Mouse (Mus musculus) heart, embryonic 15.5 days (tissue): ENCODE measurements around the gene Vmn2r80. TPM values are rescaled to one million over a fixed set of nuclear protein-coding genes. Genes with fewer than 3 reads are reported as not detected.
"Not testable (repeated sequence)": the region's sequence is repeated elsewhere in the genome, so short reads cannot be mapped to it uniquely, and the experiment has no call there.

ENCODE experiments used
- ATAC-seq: fragments of 200-750 bp; cut with Nextera tagmentation; replicated peaks from 2 replicates; pipeline ENCODE4 v1.8.0; 2017; ENCODE audit warnings: low read depth, moderate TSS enrichment; ENCODE audit not compliant: insufficient number of reproducible peaks, insufficient read depth, low FRiP score
- H3K27ac ChIP-seq: fragments of 300-500 bp; sonication (generic); 2 replicates; pipeline ENCODE4 v1.5.1; 2015; ENCODE audit warnings: mild to moderate bottlenecking, inconsistent platforms
- H3K27me3 ChIP-seq: fragments of 300-500 bp; sonication (generic); 2 replicates; pipeline ENCODE4 v1.6.1; 2015; ENCODE audit warnings: inconsistent platforms
- H3K36me3 ChIP-seq: fragments of 300-500 bp; sonication (generic); 2 replicates; pipeline ENCODE4 v1.6.1; 2015; ENCODE audit warnings: mild to moderate bottlenecking, inconsistent platforms
- H3K4me1 ChIP-seq: fragments of 300-500 bp; sonication (generic); replicated peaks from 2 replicates; pipeline ENCODE4 v1.6.1; 2015; ENCODE audit warnings: inconsistent platforms
- H3K4me2 ChIP-seq: fragments of 300-500 bp; sonication (generic); 2 replicates; pipeline ENCODE4 v1.6.1; 2015; ENCODE audit warnings: inconsistent platforms, mild to moderate bottlenecking, moderate library complexity
- H3K4me3 ChIP-seq: fragments of 300-500 bp; sonication (generic); 2 replicates; pipeline ENCODE4 v1.5.1; 2015; ENCODE audit warnings: mild to moderate bottlenecking, inconsistent platforms
- H3K9ac ChIP-seq: fragments of 300-500 bp; sonication (generic); 2 replicates; pipeline ENCODE4 v1.6.1; 2015; ENCODE audit warnings: mild to moderate bottlenecking, inconsistent platforms
- H3K9me3 ChIP-seq: fragments of 300-500 bp; sonication (generic); replicated peaks from 2 replicates; pipeline ENCODE4 v1.6.1; 2016; ENCODE audit warnings: inconsistent platforms
- WGBS: fragments of 180-500 bp; shearing (Covaris S2); methylation state at CpG from one replicate; pipeline ENCODE4 v1.1.7; 2015; ENCODE audit warnings: mixed read lengths; 5-methylcytosine and 5-hydroxymethylcytosine counted together
- polyA plus RNA-seq: library from polyadenylated mRNA; unstranded; fragments of >200 nt; fragmentation: Nextera tagmentation; extraction: Ambion mirVana; gene quantifications from 2 replicates; pipeline ENCODE4 v1.2.1, GENCODE M21; 2015

Vmn2r80 gene
- polyA plus RNA-seq = not detected in 2 replicates

DNA sequence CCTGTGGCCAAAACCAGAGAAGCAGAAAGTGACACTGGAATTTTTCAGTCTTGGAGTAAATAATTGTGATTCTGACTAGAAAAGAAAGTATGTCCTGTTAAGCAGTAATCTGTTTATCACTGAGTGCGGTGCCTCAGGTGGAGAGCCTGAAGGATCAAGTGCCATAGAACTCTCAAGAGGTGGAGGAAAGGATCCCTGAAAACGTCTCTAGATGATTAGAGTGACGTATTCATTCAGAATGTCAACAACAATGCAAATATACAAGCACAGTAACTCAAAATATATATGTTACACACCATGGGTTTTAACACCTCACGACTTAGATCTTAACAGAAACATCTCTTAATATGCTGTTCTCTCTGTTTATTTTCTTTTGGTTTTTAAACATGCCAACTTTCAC, at the start of gene Vmn2r80:
TSS of gene Vmn2r80 (plus strand) at position 301 of the 400 bp plus-strand sequence.
- H3K9ac ChIP-seq, H3K27me3 ChIP-seq, H3K9me3 ChIP-seq, H3K4me1 ChIP-seq, H3K4me3 ChIP-seq, ATAC-seq, H3K36me3 ChIP-seq, H3K27ac ChIP-seq, H3K4me2 ChIP-seq: not testable (repeated sequence)
- 64% methylated on average over 4 of the region's 4 CpGs for WGBS

DNA sequence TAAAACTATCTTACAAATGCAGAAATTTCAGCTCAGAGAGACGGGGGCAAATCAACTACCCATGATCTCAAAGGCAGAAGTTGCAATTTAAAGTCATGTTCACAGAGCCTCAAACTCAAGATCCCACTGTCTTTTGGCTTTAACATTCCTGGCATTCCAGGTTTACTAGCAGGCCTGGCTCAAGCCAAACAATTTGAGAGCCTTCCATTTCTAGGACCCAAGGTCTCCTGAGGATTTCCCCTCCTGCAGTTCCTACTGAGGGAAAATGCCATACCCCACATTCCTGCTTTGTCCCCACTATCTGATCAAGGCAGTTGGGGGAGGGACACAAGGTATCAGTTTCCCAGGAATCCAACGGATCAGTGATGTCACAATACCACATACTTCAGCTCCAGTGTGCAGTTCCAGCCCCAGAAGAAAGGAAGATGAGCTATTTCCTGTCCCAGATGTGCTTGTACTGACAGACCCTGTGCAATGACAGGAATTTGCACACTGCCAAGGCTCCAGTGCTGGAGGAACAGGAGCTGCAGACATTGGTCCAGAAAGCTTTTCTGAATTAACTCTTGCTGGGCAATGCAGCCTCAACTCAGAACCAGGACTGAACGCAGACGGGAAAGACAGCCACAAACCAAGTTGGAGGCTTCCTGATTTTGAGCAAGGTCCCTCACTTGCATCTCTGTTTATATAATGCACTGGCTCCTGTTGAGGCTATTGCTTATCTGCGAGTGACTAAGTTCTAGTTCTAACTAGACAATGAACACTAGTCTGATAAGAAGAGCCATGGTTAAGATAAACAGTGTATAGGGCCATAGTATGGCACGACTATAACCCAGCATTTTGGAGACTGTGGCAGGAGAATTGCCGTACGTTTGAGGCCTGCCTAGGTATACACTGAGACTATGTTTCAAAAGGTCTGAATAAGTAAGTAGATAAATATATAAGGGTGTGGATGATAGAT, 42.0 kb upstream of the Vmn2r80 start:
- ATAC-seq = no peak
- H3K27ac ChIP-seq = peak overlapping the region; percentile 25
- no peaks in the 10 kb centered on the region for H3K27me3 ChIP-seq
- no peak overlapping the region for H3K4me3 ChIP-seq
- no peaks in the 10 kb centered on the region for H3K36me3 ChIP-seq
- 31% methylated on average over 8 of the region's 8 CpGs for WGBS
- H3K9me3 ChIP-seq = no peaks in the 10 kb centered on the region
- no peak overlapping the region for H3K4me2 ChIP-seq
- no peak overlapping the region for H3K9ac ChIP-seq
- H3K4me1 ChIP-seq = peaks cover 10% of the 10 kb centered on the region

DNA sequence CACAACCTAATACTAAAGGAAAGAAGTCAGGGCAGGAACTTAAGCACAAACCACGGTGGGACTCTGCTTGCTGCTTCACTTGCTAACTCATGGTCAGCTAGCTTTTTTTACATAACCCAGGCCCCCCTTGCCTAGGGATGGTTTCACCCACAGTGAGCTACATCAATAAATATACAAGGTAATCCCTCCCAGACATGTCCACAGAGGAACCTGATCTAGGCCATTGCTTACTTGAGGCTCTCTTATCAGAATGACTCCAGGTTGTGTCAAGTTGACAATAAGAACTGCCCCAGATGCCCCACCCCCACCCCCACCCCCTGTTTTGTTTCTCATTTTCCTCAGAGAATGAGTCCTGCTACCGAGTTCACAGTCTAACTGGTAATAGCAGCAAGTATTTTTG, 41.0 kb upstream of the Vmn2r80 start:
- H3K27me3 ChIP-seq = no peaks in the 10 kb centered on the region
- peaks cover 10% of the 10 kb centered on the region for H3K4me1 ChIP-seq
- H3K4me3 ChIP-seq = no peak overlapping the region
- H3K4me2 ChIP-seq = no peak overlapping the region
- no peak overlapping the region for H3K27ac ChIP-seq
- no peak overlapping the region for H3K9ac ChIP-seq
- ATAC-seq = no peak
- no peaks in the 10 kb centered on the region for H3K9me3 ChIP-seq
- no peaks in the 10 kb centered on the region for H3K36me3 ChIP-seq
- 51% methylated on average over 2 of the region's 2 CpGs for WGBS

DNA sequence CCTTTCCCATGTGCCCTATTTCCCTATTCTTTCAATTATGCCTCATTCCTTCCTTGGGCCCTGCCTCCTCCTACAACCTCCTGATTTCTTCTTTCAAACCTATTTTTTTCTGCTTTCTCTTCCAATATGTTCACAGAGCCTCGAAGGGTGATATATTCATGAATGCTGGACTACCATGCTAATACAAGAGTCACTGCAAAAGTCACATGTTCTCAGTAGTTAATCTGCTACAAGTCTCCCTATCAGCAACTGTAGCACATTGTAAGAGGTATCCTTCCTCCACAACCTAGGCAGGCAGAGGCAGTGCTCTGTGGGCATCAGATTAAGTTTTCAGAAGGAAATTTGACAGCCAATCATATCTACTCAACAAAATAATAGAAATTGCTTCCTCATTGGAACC, 39.4 kb upstream of the Vmn2r80 start:
- H3K4me1 ChIP-seq = peaks cover 10% of the 10 kb centered on the region
- H3K27ac ChIP-seq = no peak overlapping the region
- no peak for ATAC-seq
- H3K36me3 ChIP-seq = no peaks in the 10 kb centered on the region
- H3K4me3 ChIP-seq = no peak overlapping the region
- no peaks in the 10 kb centered on the region for H3K27me3 ChIP-seq
- 78% methylated on average over 1 of the region's 1 CpGs for WGBS
- H3K4me2 ChIP-seq = no peak overlapping the region
- H3K9ac ChIP-seq = no peak overlapping the region
- H3K9me3 ChIP-seq = no peaks in the 10 kb centered on the region

DNA sequence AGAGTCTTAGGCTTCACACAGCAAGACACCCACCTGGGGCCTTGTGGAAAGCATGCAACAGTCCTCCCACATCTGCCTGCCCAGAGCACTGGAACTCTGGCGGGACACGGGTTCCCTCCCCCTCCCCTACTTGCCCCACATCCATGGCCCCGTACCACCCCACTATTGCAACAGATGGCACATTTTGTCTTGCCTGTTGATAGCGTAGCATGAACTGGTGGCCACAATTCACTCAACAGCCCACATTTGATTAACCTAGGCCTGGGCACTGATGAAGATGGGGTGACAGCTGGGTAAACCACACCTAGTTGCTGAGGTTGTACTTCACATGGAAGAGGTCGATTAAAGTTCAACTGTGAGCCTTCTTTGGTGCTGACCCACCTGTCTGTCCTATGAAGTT, 38.1 kb upstream of the Vmn2r80 start:
- Histone ChIP-seq H3K27ac (no peak overlapping the region), H3K4me3 (no peak overlapping the region), H3K36me3 (no peaks in the 10 kb centered on the region), H3K9me3 (no peaks in the 10 kb centered on the region), H3K9ac (no peak overlapping the region), H3K4me1 (peaks cover 10% of the 10 kb centered on the region), H3K4me2 (no peak overlapping the region), H3K27me3 (no peaks in the 10 kb centered on the region)
- no peak for ATAC-seq
- WGBS = 82% methylated on average over 5 of the region's 5 CpGs

DNA sequence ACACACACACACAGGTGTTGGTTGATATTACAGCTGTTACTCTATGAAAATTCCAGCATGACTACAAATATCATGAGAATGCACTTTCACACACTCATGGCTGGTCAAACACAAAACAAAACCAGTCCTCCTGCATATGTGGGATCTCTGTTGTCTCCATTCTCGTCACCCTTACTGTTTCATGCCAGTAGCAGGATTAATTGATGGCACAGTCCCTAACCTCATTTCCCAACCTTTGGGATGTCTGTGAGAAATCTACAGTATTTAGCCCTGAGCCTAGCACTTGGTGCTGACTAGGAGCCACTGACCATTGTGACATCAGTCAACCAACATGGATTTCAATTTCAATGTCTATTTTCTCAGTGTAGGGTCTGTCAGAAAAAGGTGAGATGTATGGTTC, 33.5 kb upstream of the Vmn2r80 start:
- Histone ChIP-seq H3K4me1 (peaks cover 4% of the 10 kb centered on the region), H3K27ac (no peak overlapping the region), H3K27me3 (no peaks in the 10 kb centered on the region), H3K36me3 (no peaks in the 10 kb centered on the region), H3K9ac (no peak overlapping the region), H3K4me2 (no peak overlapping the region), H3K4me3 (no peak overlapping the region), H3K9me3 (no peaks in the 10 kb centered on the region)
- 77% methylated on average over 1 of the region's 1 CpGs for WGBS
- ATAC-seq = no peak

DNA sequence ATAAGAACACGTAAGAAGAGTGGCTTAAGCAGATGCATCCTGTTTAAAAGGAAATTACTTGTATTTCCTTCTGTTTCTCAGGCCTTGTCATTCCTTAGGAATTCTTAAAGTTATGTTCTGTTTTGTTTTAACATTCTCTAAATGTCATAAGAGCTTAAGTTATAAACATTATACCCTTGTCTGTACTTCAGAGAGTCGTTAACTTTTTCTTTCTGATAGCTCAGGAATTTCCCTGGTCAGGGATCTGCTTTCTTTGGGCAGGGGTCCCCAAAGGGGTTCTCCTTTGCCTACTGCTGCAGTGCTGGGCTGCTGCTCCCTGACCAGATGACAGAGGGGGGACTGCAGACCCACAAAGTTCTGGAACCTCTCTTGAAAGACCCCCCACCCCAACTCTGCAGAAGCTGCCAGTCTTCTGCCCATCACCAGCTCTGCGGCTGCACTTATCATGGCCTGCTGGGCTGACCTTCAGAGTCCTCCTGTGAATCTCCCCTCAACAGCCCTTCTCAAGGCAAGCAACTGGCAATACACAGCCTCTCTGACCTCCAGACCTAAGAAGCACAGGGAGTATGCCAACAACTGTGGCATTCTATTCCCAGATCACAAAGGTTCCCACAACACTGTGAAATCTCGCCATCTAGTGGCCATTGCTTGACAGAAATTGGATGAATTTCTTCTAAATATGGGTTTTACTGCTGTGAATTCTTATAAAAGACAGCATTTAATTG, 32.3 kb upstream of the Vmn2r80 start:
- no peaks in the 10 kb centered on the region for H3K36me3 ChIP-seq
- H3K27ac ChIP-seq = peak overlapping the region; percentile 71
- H3K27me3 ChIP-seq = no peaks in the 10 kb centered on the region
- H3K4me2 ChIP-seq = no peak overlapping the region; the same call in 1 of the 2 replicates
- WGBS = 21% methylated on average over 4 of the region's 4 CpGs
- peaks cover 4% of the 10 kb centered on the region for H3K4me1 ChIP-seq
- H3K9me3 ChIP-seq = no peaks in the 10 kb centered on the region
- H3K4me3 ChIP-seq = no peak overlapping the region
- H3K9ac ChIP-seq = no peak overlapping the region
- ATAC-seq = no peak

DNA sequence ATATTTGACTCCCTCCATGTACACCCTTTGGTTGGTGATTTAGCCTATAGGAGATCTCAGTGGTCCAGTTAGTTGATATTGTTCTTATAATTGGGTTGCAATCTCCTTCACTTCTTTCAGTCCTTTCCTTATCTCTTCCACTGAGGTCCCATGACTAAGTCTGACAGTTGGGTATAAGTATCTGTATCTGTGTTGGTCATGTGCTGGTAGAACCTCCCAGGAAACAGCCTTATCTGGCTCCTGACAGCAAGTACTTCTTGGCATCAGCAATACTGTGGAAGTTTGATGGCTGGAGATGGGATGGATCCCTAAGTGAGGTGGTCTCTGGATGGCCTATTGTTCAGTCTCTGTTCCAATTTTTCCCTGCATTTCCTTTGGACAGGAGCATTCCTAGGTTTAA, 3.0 kb downstream of the Vmn2r80 start:
- no peak for ATAC-seq
- Histone ChIP-seq H3K4me3 (no peak overlapping the region), H3K9me3 (no peaks in the 10 kb centered on the region), H3K9ac (no peak overlapping the region), H3K27ac (no peak overlapping the region), H3K27me3 (no peaks in the 10 kb centered on the region), H3K4me1 (no peaks in the 10 kb centered on the region), H3K4me2 (no peak overlapping the region), H3K36me3 (no peaks in the 10 kb centered on the region)

DNA sequence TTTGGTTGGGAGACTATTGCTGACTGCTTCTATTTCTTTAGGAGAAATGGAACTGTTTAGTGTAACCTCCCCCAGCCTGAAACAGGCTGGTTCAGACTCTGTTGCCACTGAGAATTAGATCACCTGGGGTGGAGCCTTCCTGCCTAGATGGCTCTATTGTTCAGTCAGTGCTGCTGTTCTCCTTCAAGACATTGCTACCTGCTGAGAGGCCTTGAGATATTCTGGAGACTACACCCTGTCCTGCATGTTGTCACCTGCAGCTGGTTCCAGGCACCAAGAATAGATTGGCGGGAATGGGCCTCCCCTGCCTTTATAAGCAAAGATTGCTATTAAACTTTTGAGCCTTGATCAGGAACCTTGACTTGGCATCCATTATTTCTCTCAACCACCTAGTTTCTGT, 51.4 kb downstream of the Vmn2r80 start:
- H3K4me3 ChIP-seq, H3K4me2 ChIP-seq, H3K9me3 ChIP-seq, ATAC-seq, H3K27ac ChIP-seq, H3K27me3 ChIP-seq, H3K4me1 ChIP-seq, H3K9ac ChIP-seq, H3K36me3 ChIP-seq: not testable (repeated sequence)
- WGBS = 74% methylated on average over 1 of the region's 1 CpGs

DNA sequence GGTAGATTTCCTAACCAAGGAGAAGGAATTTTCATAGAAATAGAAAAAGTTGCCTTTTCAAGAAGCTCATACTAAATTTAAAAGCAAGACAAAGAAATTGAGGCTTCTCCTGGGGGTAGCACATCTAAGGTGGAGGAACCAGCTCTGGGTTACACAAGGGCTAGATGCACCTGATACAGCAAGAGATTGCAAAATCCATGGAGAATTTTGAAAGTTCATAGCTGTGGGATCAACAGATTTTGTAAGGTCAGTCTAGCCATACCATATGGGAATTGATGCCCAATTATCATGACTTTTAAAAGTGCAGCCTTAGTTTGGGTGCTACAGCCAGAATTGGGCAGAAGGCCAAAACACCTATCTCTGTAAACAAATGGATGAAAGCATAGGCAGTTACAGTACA, 71.9 kb downstream of the Vmn2r80 start:
- Histone ChIP-seq H3K4me2 (no peak overlapping the region), H3K4me3 (no peak overlapping the region), H3K27me3 (no peaks in the 10 kb centered on the region), H3K4me1 (no peaks in the 10 kb centered on the region), H3K27ac (no peak overlapping the region), H3K9ac (no peak overlapping the region), H3K36me3 (no peaks in the 10 kb centered on the region), H3K9me3 (no peaks in the 10 kb centered on the region)
- no peak for ATAC-seq

DNA sequence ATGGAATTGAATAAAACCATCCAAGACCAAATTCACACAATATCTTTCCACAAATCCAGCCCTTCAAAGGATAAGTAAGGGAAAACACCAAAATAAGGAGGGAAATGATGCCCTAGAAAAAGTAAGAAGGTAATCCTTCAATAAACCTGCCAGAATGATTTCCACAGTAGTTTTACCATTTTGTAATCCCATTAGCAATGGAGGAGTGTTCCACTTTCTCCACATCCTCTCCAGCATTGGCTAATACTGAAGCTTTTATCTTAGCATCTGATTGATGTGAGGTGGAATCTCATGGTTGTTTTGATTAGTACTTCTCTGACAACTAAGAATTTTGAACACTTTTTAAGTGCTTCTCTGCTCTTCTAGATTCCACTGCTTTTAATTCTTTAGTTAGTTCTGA, 73.0 kb downstream of the Vmn2r80 start:
- Histone ChIP-seq H3K9me3 (no peaks in the 10 kb centered on the region), H3K27me3 (no peaks in the 10 kb centered on the region), H3K4me3 (no peak overlapping the region), H3K27ac (no peak overlapping the region), H3K36me3 (no peaks in the 10 kb centered on the region), H3K4me2 (no peak overlapping the region), H3K9ac (no peak overlapping the region), H3K4me1 (no peaks in the 10 kb centered on the region)
- ATAC-seq = no peak

DNA sequence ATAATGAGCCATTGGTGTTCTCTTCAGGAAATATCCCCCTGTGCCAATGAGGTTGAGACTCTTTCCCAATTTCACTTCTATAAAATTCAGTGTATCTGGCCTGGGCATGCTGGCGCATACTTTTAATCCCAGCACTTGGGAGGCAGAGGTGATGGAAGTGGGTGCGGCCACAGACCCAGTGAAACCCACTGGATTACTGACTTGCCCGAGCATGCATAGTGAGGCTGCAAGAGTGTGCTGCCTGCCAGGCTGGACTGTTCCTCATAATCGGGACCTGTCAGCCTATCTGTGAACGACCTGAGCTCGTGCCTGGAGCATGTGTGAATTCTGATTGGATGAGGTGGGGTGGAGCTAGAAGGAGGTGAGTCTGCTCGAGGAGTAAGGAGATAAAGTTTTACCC, 73.6 kb downstream of the Vmn2r80 start:
- no peak overlapping the region for H3K4me3 ChIP-seq
- no peak overlapping the region for H3K9ac ChIP-seq
- WGBS = 62% methylated on average over 7 of the region's 7 CpGs
- H3K27me3 ChIP-seq = no peaks in the 10 kb centered on the region
- H3K4me2 ChIP-seq = no peak overlapping the region
- no peaks in the 10 kb centered on the region for H3K9me3 ChIP-seq
- H3K27ac ChIP-seq = no peak overlapping the region
- ATAC-seq = no peak
- H3K36me3 ChIP-seq = no peaks in the 10 kb centered on the region
- no peaks in the 10 kb centered on the region for H3K4me1 ChIP-seq
